Mouse (Mus musculus) kidney, postnatal 0 days (tissue): ENCODE measurements around the gene Spats2. TPM values are rescaled to one million over a fixed set of nuclear protein-coding genes. Genes with fewer than 3 reads are reported as not detected.

Experiments used
- ATAC-seq: fragments of 200-750 bp; cut with Nextera tagmentation; replicated peaks from 2 replicates; pipeline ENCODE4 v1.8.0; 2017; ENCODE audit warnings: low read depth, moderate number of reproducible peaks, moderate TSS enrichment, moderate library complexity; ENCODE audit not compliant: low FRiP score
- DNase-seq: peaks from one replicate; pipeline ENCODE4 v3.0.0-alpha.2; 2016; ENCODE audit warnings: low spot score
- H3K27ac ChIP-seq: fragments of 300-500 bp; sonication (generic); 2 replicates; pipeline ENCODE4 v1.5.1; 2014; ENCODE audit warnings: mild to moderate bottlenecking
- H3K27me3 ChIP-seq: fragments of 300-500 bp; sonication (generic); 2 replicates; pipeline ENCODE4 v1.6.1; 2014; ENCODE audit warnings: low read length, mixed read lengths; ENCODE audit not compliant: insufficient read depth
- H3K36me3 ChIP-seq: fragments of 300-500 bp; sonication (generic); 2 replicates; pipeline ENCODE4 v1.6.1; 2014; ENCODE audit warnings: low read length, mixed read lengths; ENCODE audit not compliant: insufficient read depth
- H3K4me1 ChIP-seq: fragments of 300-500 bp; sonication (generic); replicated peaks from 2 replicates; pipeline ENCODE4 v1.6.1; 2014; ENCODE audit warnings: antibody characterized with exemption, low read length, mixed read lengths; ENCODE audit not compliant: insufficient read depth
- H3K4me2 ChIP-seq: fragments of 300-500 bp; sonication (generic); 2 replicates; pipeline ENCODE4 v1.6.1; 2014; ENCODE audit warnings: mild to moderate bottlenecking, low read length, moderate library complexity, mixed read lengths
- H3K4me3 ChIP-seq: fragments of 300-500 bp; sonication (generic); replicated peaks from 2 replicates; pipeline ENCODE4 v1.5.1; 2014; ENCODE audit warnings: low read depth, low read length
- H3K9ac ChIP-seq: fragments of 300-500 bp; sonication (generic); 2 replicates; pipeline ENCODE4 v1.6.1; 2014; ENCODE audit warnings: low read depth, low read length
- H3K9me3 ChIP-seq: fragments of 300-500 bp; sonication (generic); replicated peaks from 2 replicates; pipeline ENCODE4 v1.6.1; 2016; ENCODE audit warnings: low read length, inconsistent platforms, mixed read lengths
- CTCF ChIP-seq: IDR thresholded peaks from 2 replicates; pipeline ENCODE4 v1.5.1; 2016; ENCODE audit warnings: antibody characterized with exemption, low read depth, mild to moderate bottlenecking, moderate library complexity
- WGBS: fragments of 180-500 bp; shearing (Covaris S2); extraction: QIAGEN DNeasy Blood & Tissue Kit; methylation state at CpG from one replicate; pipeline ENCODE4 v1.1.7; 2014; 5-methylcytosine and 5-hydroxymethylcytosine counted together
- polyA plus RNA-seq: library from polyadenylated mRNA; unstranded; fragments of >200 nt; fragmentation: Nextera tagmentation; extraction: Ambion mirVana; gene quantifications from 2 replicates; pipeline ENCODE4 v1.2.1, GENCODE M21; 2015

Gene Spats2
- polyA plus RNA-seq, 1 experiment from 2014 or later, result 33.5 TPM

DNA sequence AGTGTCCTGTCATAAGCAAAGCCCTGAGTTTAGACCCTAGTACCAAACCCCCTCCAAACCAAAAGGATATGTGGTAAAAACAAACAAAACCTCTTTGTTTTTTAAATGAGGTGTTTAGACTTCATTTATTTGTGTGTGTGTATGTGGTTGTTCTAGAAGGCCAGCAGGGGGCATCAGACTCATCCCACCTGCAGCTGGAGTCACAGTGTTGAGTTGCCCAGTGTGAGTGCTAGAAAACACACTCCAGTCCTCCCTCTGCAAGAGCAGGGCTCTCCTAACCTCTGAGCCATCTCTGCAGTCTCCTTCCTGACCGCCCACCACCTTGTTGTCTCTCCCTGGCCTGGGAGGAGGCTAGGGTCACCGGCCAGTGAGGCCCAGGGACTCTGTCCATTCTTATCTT lies 89.2 kb downstream of the Spats2 start:
- Histone ChIP-seq H3K4me3 (no peak overlapping the region), H3K27me3 (peaks cover 6% of the 10 kb centered on the region; the same call in 1 of the 2 replicates), H3K4me2 (no peak overlapping the region), H3K9ac (no peak overlapping the region), H3K36me3 (peaks cover 32% of the 10 kb centered on the region), H3K9me3 (no peaks in the 10 kb centered on the region), H3K4me1 (no peaks in the 10 kb centered on the region), H3K27ac (no peak overlapping the region)
- DNase-seq (peak; percentile 25), ATAC-seq (no peak)
- WGBS, result 83% methylated on average over 2 of the region's 2 CpGs
- TF ChIP-seq CTCF, result peak; percentile 64

DNA sequence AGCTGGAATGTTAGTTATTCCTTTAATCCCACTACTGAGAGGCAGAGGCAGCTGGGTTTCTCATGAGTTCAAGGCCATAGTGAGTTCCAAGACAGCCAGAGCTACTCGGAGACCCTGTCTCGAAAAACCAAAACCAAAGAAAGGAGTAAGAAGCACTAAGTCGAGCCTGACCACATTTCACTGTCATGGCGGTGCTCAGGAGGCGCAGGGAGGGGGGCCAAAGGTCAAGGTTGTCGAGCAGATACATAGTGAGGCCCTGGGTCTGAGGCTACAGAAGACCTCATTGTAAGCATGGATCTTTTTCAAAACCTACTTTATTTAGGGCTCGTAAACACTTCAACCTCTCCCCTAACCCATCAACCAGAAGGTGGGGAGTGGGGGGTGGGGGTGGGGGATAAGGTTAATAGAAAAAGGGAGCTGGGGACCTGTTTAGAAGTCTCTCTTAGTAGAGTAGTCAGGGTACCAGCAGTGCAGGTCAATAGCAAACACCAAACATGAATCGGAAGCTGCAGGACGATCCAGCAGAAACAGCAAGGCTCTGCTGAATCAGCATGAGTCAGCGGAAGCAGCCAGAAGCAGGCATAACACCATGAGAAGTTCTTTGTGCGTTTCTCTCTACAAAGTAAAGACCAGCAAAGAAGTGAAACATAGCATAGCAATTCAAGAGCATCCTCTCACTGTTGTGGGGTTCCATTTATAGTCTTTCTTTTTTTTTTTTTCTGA lies 90.2 kb downstream of the Spats2 start:
- TF ChIP-seq CTCF, result no peak
- no peak overlapping the region for H3K4me3 ChIP-seq
- H3K4me2 ChIP-seq, result no peak overlapping the region
- no peak overlapping the region for H3K27ac ChIP-seq
- no peak; the same call in 1 of the 2 replicates for ATAC-seq
- no peak for DNase-seq
- no peaks in the 10 kb centered on the region for H3K9me3 ChIP-seq
- H3K27me3 ChIP-seq, result peaks cover 11% of the 10 kb centered on the region; the same call in 1 of the 2 replicates
- no peaks in the 10 kb centered on the region for H3K4me1 ChIP-seq
- peaks cover 24% of the 10 kb centered on the region for H3K36me3 ChIP-seq
- 83% methylated on average over 11 of the region's 11 CpGs for WGBS
- H3K9ac ChIP-seq, result no peak overlapping the region

DNA sequence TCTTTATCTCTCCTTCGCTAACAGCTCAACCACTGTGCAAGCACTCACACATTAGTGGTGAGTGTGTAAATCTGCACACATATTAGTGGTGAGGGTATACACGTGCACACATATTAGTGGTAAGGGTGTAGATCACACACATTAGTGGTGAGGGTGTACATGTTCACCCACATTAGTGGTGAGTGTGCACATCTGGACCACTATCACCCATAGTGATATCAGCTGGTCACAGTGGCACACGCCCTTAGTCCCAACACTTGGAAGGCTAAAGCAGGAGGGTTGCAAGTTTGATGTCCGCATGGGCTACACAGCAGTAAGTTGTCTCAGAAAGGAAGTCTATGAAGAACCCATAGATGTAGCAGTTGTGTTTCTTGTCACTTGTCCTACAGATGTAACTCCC lies 91.9 kb downstream of the Spats2 start:
- Histone ChIP-seq H3K4me1 (no peaks in the 10 kb centered on the region), H3K4me2 (no peak overlapping the region), H3K9me3 (no peaks in the 10 kb centered on the region), H3K9ac (no peak overlapping the region), H3K36me3 (peaks cover 7% of the 10 kb centered on the region; the same call in 1 of the 2 replicates), H3K27ac (no peak overlapping the region), H3K27me3 (peaks cover 26% of the 10 kb centered on the region; the same call in 1 of the 2 replicates), H3K4me3 (no peak overlapping the region)
- DNase-seq (no peak), ATAC-seq (no peak)
- WGBS, result 91% methylated on average over 4 of the region's 4 CpGs
- no peak for TF ChIP-seq CTCF

DNA sequence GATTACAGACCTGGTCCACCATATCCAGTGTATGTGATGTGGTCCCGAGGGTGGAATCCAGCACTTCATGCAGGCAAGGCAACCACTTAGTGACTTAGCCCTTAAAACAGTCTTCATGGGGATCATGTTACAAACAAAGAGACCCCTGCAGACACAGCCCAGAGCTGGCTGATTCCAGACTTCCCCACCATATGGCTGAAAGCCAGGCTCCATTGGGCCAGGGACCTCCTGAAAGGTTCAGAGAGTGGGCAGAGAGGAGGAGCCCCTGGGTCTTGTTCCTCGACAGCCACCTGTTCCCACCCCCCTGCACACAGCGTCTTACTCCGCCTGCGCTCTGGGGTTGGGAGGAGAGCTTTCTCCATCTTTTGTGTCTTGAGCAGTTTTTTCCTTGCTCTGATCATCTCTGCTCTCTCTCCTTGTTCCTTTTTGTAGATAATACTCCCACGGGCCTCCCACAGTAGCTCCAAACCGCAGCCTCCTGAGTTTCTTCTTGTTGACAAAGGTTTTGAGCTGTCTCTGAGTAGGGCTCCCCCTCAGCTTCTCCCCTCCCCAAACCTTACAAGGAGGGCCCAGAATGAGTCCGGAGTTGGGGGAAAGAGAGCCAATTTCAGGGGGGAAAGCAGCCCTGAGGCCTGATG lies 95.7 kb downstream of the Spats2 start:
- no peak for TF ChIP-seq CTCF
- Histone ChIP-seq H3K4me1 (peaks cover 23% of the 10 kb centered on the region; the same call in 1 of the 2 replicates), H3K4me2 (no peak overlapping the region), H3K9ac (no peak overlapping the region), H3K27me3 (peaks cover 52% of the 10 kb centered on the region), H3K4me3 (no peak overlapping the region), H3K27ac (no peak overlapping the region), H3K36me3 (no peaks in the 10 kb centered on the region), H3K9me3 (no peaks in the 10 kb centered on the region)
- 10% methylated on average over 8 of the region's 8 CpGs for WGBS
- no peak for DNase-seq
- no peak for ATAC-seq

DNA sequence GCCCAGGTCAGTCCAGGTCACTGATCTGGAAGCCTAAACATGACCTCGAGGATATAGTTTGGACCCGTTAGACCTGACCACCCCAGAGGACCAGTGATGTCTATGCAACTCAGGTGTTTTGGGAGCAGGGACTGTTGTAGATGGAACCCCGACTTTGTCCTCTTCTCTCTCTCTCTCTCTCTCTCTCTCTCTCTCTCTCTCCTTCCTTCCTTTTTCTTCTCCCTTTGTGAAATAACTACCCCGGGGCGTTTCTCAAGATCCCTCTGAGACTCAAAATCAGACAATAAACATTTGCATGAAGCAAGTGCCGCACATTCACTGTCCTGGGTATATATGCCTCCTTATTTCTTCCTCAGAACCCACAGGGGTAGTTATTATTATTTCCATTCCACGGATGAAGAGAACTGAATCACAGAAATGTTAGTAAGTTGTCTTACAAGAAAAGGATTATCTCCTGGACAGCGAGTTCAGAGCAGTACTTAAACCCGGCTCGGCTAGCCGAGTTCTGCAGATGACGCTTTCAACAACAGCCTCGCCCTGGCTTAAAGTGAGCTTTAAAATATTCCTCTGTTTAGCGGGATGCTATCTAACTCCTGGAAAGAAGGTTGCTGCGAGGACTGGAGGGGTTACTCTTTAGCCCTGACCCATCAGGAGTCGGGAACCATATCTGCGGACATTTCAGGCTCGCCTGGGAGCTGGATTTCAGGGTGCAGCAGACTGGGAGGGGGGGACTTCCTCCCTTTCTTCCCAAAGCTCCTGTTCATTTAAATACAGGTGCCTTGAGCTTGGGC lies 97.3 kb downstream of the Spats2 start:
- whole genome bisulfite sequencing, result 5% methylated on average over 18 of the region's 18 CpGs
- Histone ChIP-seq H3K27ac (no peak overlapping the region), H3K4me2 (peak overlapping the region; percentile 74), H3K27me3 (peaks cover 64% of the 10 kb centered on the region), H3K9ac (peak overlapping the region; percentile 5; the same call in 1 of the 2 replicates), H3K36me3 (no peaks in the 10 kb centered on the region), H3K4me3 (peak overlapping the region; percentile 37), H3K4me1 (peaks cover 23% of the 10 kb centered on the region; the same call in 1 of the 2 replicates), H3K9me3 (no peaks in the 10 kb centered on the region)
- DNase-seq (peak; percentile 13), ATAC-seq (no peak)
- no peak for TF ChIP-seq CTCF
